Mouse (Mus musculus): ENCODE measurements around the gene Cdk2ap2.

DNA sequence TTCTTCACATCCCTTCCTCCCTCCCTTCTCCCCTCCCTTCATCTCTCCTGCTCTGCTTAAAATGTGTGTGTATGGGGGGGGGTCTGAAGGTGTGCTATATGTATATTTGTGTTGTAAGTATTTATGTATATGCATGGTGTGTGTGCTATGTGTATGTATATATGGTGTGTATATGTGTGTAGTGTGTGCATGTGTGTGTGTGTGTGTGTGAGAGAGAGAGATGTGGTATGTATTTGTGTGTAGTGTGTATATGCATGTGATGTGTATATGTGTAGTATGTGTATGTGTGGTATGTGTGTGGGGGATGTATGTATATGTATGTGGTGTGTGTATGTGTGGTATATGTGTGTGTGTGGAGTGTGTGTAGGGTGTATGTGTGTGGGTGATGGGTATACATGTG is 30.1 kb upstream of the Cdk2ap2 start:
- TF ChIP-seq CTCF (IDR thresholded peaks at IDR 0.05; ENCODE audit: low read depth, low read length) (no peak), POLR2A (IDR thresholded peaks at IDR 0.05; ENCODE audit: insufficient read depth, low read length) (no peak)

Measured in ES-Bruce4 (cell line).